Mouse (Mus musculus): ENCODE results near the gene H2-Ke6.

H2-Ke6 gene

DNA sequence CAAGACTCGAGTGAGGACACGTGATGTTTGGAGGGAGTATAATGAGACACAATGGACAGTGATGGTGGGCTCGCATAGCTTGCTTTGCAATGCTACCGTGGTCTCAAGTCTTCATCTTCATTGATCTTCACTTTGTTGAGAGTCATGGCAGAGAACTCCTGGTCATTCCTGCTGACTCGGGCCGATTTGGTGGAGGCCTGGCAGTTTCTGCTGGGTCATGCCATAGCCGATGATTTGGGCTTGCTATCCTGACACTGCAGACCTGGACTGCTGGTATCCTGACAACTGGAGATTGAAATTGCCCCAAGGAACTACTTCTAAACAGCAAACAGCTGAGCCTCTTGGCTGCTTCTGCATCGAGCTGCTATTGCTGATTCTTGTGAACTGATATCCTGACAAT is 32.9 kb downstream of the H2-Ke6 start:
- DNase-seq = no peak

DNA sequence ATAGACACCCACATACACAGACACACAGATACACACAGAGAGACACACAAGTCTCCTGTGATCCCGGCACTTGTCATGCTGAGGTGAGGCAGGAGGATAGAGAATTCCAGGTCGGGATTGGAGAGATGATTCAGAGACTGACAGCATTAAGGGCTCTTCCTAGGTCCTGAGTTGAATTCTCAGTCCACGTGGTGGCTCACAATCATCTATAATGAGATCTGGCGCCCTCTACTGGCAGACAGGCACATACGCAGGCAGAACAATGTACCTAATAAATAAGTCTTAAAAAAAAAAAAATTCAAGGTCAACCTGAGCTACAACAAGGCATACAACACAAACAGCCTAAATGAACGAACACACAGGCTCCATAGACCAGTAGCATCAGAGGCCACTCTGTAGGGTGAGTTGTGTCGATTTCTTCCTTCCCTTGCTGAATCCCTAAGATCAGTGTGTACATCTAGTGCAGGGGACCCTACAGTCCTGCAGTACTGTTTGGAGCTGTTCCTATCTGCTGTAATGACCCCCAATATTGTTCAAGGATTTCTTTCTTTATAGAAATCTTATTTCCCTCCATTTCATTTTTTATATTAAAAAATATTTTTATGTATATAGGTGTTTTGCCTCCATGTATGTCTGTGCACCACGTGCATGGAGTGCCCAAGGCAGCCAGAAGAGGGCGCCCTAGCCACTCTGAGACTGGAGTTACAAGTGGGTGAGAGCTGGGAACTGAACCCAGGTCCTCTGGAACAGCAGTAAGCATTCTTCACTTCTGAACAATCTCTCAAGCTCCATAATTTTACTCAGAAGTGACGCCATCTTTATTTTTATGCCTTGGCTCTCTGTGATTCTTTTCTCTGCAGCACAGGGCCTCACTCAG is 35.8 kb downstream of the H2-Ke6 start:
- DNase-seq = peak; percentile 65

DNA sequence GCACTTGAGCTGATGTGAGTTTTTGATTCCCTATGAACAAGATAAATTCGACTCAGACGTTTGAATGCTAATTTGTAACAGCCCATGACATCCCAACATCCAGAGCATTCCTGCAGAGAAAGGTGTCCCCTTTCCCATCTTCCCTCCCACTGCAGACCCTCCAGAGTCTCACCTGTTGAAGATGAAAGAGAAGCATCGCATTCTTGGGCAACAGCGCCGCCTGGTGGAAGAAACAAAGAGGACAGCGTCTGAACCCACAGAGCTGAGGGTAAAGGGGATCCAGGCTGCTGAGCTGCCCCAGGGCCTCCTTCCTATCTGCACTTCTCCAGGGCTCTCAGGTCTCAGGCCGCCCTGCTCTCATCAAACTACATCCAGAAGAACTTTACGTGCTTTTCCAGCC is 45.7 kb downstream of the H2-Ke6 start:
- DNase-seq = peak; percentile 75

DNA sequence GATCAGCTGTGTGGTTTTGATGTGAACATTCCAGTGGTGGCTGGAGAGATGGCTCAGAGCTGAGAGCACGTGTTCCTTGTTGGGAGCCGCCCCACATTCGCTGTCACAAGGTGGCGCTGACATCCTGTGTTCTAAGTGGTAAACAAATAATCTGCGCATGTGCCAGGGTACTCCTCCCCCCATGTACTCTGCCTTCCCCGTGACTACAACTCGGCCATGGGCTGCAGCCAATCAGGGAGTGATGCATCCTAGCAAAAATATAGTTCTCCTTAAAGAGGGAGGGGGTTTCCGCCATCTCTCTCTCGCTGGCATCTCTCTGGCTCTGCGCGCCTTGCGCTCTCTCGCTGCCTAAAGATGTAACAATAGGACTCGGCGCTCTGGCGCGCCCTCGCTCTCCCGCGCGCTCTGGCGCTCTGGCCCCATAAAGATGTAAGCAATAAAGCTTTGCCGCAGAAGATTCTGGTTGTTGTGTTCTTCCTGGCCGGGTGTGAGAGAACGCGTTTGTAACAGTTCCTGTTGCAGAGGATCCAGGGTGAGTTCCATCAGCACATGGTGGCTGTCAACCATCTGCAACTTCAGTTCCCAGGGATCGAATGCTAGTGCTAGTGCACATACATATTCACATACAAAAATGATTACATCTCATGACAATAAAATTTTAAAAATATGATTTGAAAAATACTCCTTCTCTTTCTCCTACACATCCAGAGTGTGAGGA is 46.5 kb downstream of the H2-Ke6 start:
- peak; percentile 92 for DNase-seq

DNA sequence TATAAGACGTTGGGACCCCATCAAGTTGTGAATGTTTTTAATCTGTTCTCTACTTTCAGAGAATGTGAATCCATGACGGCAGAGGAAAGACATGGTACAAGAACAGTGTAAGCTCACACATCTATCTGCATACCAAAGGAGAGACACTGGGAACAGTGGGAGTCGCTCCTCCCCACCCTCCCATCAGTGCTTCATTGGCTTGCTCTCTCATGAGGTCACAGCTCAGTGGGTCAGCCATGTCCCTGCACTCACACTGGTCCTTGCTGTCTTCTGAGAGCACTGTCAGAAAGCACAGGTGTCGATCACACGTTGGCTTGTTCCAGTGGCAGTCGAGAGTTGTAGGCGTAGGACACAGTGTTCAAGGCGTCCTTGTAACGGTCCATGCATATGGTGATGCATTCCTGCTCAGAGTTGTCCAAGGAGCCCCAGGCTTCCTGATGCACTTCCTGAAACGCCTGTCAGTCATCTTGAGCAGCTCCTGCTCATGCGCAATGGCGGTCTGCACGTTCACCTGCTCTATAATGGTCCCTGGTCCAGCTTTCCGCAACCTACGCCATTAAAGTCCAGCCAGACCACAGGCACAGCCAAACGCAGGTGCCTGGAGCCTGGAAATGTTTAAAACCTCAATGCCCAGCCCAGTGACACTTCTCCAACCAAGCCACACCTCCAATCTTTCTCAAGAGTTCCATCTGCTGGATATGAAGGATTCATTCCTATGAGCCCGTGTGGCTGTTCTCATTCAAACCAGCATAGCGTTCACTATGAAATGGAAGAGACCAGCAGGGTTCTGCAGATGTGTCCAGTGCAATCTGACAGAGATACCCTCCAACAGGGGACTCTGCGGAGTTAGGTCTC is 47.5 kb downstream of the H2-Ke6 start:
- no peak for DNase-seq

DNA sequence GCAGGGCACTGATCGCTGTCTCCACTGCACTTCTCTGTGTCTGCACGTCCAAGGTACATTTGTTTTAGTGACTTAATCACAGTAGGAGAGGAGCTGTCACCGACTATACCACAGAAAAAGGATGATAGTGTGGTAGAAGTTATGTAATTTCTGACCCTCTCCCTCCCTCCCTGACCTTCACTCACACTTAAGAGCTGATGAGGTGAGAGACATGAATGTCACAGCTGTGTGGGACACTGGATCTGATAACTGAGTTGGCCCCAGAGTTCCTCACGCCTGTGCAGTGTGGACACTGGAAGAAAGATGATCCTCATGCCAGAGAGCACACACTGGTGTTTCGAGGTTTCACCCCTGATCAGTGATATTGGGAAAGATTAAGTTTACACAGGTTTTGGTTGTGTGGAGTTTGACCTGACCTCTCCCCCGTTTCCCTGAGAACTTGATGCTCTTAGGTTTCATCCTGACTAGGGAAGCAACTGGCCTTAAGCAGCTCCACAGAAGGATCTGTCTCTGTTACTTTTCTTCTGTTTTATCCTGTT is 48.3 kb downstream of the H2-Ke6 start:
- no peak for DNase-seq

DNA sequence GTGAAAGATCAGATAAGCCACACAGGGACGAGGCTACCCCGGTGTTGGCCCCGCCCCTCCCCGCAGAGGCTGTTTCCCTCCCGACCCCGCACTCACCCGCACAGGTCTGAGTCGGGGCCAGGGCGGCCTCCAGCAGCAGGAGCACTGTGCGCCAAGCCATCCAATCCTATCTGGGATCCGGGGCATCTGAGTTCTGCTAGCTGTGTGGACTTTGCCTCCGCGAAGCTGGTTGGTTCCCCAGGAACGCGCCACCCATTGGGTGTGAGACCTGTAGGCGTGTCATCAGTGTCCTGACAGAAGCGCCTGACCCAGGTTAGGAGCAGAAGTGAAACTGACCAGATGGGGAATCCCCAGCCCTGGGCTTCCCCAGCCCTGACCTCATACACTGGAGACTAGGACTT is 49.2 kb downstream of the H2-Ke6 start:
- DNase-seq = peak; percentile 84

DNA sequence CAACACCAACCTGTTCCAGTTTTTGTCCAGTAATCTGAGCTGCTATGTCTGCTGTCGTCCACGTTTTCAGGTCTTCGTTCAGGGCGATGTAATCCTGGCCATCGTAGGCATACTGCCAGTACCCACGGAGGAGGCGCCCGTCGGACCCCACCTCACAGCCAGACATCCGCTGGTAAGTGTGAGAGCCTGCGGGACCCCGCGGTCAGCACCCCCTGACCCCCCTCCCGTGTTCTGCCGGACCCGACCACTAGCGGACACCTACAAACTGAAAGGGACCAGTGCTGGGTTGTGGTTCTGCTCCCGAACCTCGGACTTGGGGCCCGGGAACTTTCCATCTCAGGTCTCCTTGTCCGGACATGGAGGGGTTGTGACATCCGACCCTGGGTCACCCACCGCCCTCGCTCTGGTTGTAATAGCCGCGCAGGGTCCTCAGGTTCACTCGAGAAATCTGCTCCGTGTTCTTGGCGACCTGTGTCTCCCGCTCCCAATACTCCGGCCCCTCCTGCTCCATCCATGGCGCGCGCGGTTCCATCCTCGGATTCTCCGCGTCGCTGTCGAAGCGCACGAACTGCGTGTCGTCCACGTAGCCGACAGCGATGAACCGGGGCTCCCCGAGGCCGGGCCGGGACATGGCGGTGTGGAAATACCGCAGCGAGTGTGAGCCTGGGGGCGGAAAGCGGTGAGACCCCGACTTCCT is 49.9 kb downstream of the H2-Ke6 start:
- DNase-seq = no peak

Measured in liver (tissue).